ENCODE assay signal across 9 mouse cellular contexts in genomic region chr10:68897524-68897923, GRCm38 (mm10).
A peak's percentile ranks its signal among the peaks of the same experiment; 100 is the strongest.
DNase-seq lines count a peak whose midpoint lies in the region; ATAC-seq and TF ChIP-seq lines count a peak whose summit lies in the region.
"Had no signal": no experiment of that assay in that cellular context is flagged by ENCODE, and none has a peak within 500 bp of the region (broad histone marks: within the 10 kb centered on the region; RNA-seq: fewer than 3 reads in every experiment).

No protein-coding gene starts in this region.

- no peak for TF ChIP-seq POLR2A in lung, adult 2 months (IDR thresholded peaks at IDR 0.05; ENCODE audit: borderline replicate concordance, extremely low read depth, low read depth, low read length)

- TF ChIP-seq CTCF in lung, adult 2 months (IDR thresholded peaks at IDR 0.05; ENCODE audit: insufficient read depth, low read length) = no peak
- TF ChIP-seq CTCF in layer of hippocampus, adult 2 months (conservative IDR thresholded peaks at IDR 0.05) = no peak

- H3K27ac ChIP-seq in hindbrain, embryonic 12.5 days = no peak overlapping the region
- no peak overlapping the region for H3K27ac ChIP-seq in hindbrain, embryonic 10.5 days
- no peak overlapping the region for H3K27ac ChIP-seq in layer of hippocampus, adult 2 months
- H3K27ac ChIP-seq: left cerebral cortex, adult 2 months had no signal

- 27% methylated on average over 3 of the region's 3 CpGs for WGBS in lung, adult 2 months
- whole genome bisulfite sequencing in large intestine, adult 2 months = 17% methylated on average over 3 of the region's 3 CpGs
- 81% methylated on average over 3 of the region's 3 CpGs for WGBS in hindbrain, embryonic 12.5 days
- WGBS in hindbrain, embryonic 10.5 days = 93% methylated on average over 3 of the region's 3 CpGs

- no peaks in the 10 kb centered on the region for H3K36me3 ChIP-seq in hindbrain, embryonic 12.5 days
- H3K36me3 ChIP-seq in hindbrain, embryonic 10.5 days = no peaks in the 10 kb centered on the region

- H3K4me3 ChIP-seq in lung, adult 2 months (replicated peaks; ENCODE audit: extremely low read depth, low read depth, low read length) = no peak overlapping the region
- H3K4me3 ChIP-seq in hindbrain, embryonic 12.5 days = no peak overlapping the region
- no peak overlapping the region for H3K4me3 ChIP-seq in hindbrain, embryonic 10.5 days
- H3K4me3 ChIP-seq in layer of hippocampus, adult 2 months = no peak overlapping the region
- H3K4me3 ChIP-seq: left cerebral cortex, adult 2 months had no signal

- H3K4me2 ChIP-seq in hindbrain, embryonic 12.5 days (replicated peaks) = no peak overlapping the region

- no peak overlapping the region for H3K9ac ChIP-seq in hindbrain, embryonic 12.5 days

- no peaks in the 10 kb centered on the region for H3K9me3 ChIP-seq in hindbrain, embryonic 12.5 days (replicated peaks)
- H3K9me3 ChIP-seq in hindbrain, embryonic 10.5 days = no peaks in the 10 kb centered on the region

- no peaks in the 10 kb centered on the region for H3K27me3 ChIP-seq in hindbrain, embryonic 12.5 days
- no peaks in the 10 kb centered on the region for H3K27me3 ChIP-seq in hindbrain, embryonic 10.5 days (ENCODE audit: insufficient read depth, poor library complexity, severe bottlenecking)

- no peak for ATAC-seq in hindbrain, embryonic 12.5 days (ENCODE audit: low FRiP score)

- peaks cover 8% of the 10 kb centered on the region for H3K4me1 ChIP-seq in lung, adult 2 months (ENCODE audit: control insufficient read depth, insufficient read depth, low read length)
- no peaks in the 10 kb centered on the region for H3K4me1 ChIP-seq in hindbrain, embryonic 12.5 days
- H3K4me1 ChIP-seq in hindbrain, embryonic 10.5 days (replicated peaks) = no peaks in the 10 kb centered on the region

- DNase-seq in adrenal gland, postnatal 14 days = peak; percentile 48
- DNase-seq in adrenal gland, adult 8-10 months = no peak
- DNase-seq in lung, adult 18-20 months = peak; percentile 22 to 24
- no peak for DNase-seq in lung, adult 2 months
- DNase-seq in large intestine, adult 2 months (ENCODE audit: low read depth, low spot score) = peak; percentile 18
- DNase-seq in hindbrain, embryonic 10.5 days (ENCODE audit: low spot score) = no peak
- no peak for DNase-seq in layer of hippocampus, adult 2 months (ENCODE audit: low spot score in 2 of 2)

Comparison
In these comparisons a context has a peak if more than half of its experiments do, and no peak if none do; other contexts are left out.
1. DNase-seq: peak in adrenal gland, postnatal 14 days (single experiment), lung, adult 18-20 months (2 of 2) and large intestine, adult 2 months (single experiment); none in adrenal gland, adult 8-10 months (single experiment), lung, adult 2 months (single experiment), hindbrain, embryonic 10.5 days (single experiment) and layer of hippocampus, adult 2 months (0 of 2).